Mouse (Mus musculus) lung, adult 2 months (tissue): ENCODE measurements around the gene Abhd2. TPM values are rescaled to one million over a fixed set of nuclear protein-coding genes. Genes with fewer than 3 reads are reported as not detected.

Experiments
- DNase-seq: peaks from one replicate; pipeline ENCODE4 v3.0.0; 2022
- H3K4me1 ChIP-seq: fragments of 200-500 bp; 2 replicates; pipeline ENCODE4 v1.6.1; 2011; ENCODE audit warnings: low read length; ENCODE audit not compliant: control insufficient read depth, insufficient read depth
- H3K4me3 ChIP-seq: fragments of 200-500 bp; replicated peaks from 2 replicates; pipeline ENCODE3; 2011; ENCODE audit warnings: low read depth, mild to moderate bottlenecking, control low read depth, low read length; ENCODE audit errors: extremely low read depth
- CTCF ChIP-seq: fragments of 200-500 bp; IDR thresholded peaks from 2 replicates; pipeline ENCODE4 v1.5.1; 2011; ENCODE audit warnings: mild to moderate bottlenecking, low read length, control low read depth; ENCODE audit not compliant: insufficient read depth
- POLR2A ChIP-seq: fragments of 200-500 bp; IDR thresholded peaks from 2 replicates; pipeline ENCODE4 v1.6.1; 2011; ENCODE audit warnings: low read depth, mild to moderate bottlenecking, control low read depth, low read length, borderline replicate concordance; ENCODE audit errors: extremely low read depth
- WGBS: fragments of 180-500 bp; shearing (Covaris S2); methylation state at CpG from one replicate; pipeline ENCODE4 v1.1.7; 2018; 5-methylcytosine and 5-hydroxymethylcytosine counted together
- polyA plus RNA-seq: library from polyadenylated mRNA; depleted of rRNA; stranded (reverse); fragments of >200 nt; gene quantifications from 2 replicates; pipeline ENCODE4 v1.2.3, GENCODE M21; 2012; rRNA removed

The Abhd2 gene
- polyA plus RNA-seq, 1 experiment = 64.0 TPM

DNA sequence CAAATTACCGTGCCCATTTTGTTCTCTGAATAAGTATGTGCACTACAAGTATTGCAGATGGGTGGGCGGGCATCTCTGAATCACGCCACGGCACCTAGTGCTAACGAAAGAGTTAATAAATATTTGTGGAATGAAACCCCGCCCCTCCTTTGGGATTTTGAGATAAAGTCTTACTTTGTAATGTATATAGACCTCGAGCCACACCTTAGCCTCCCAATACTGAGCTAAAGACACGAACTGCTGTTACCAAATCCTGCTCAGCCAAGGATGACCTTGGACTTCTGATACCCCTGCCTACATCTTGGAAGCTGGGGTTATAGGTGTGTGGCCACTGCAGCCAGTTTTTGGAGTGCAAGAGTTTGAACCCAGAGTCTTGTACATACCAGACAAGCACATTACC, 125.4 kb downstream of the Abhd2 start:
- WGBS = 58% methylated on average over 8 of the region's 8 CpGs
- no peak for DNase-seq
- H3K4me1 ChIP-seq = no peaks in the 10 kb centered on the region
- TF ChIP-seq POLR2A (no peak), CTCF (no peak)
- no peak overlapping the region for H3K4me3 ChIP-seq

DNA sequence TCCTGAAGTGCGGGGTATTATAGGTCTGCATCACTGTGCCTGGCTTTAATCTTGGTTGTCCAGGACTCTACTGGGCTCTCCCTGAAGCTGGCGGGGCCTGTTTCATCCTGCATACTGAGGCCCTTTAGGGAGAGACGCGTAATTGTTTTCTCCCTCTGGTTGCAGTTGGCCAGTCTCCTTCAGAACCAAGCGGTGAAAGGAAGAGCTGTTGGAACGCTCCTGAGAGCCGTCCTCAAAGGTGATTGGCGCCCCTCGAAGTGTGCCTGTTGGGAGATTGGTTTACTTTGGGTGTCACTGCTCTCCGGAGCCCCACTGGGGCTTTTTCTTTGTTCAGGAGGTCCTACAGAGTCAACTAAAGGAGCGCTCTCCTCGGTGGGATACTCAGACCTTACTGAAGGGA, 126.0 kb downstream of the Abhd2 start:
- no peak for TF ChIP-seq POLR2A
- TF ChIP-seq CTCF = no peak
- 74% methylated on average over 12 of the region's 12 CpGs for WGBS
- no peaks in the 10 kb centered on the region for H3K4me1 ChIP-seq
- no peak overlapping the region for H3K4me3 ChIP-seq
- no peak for DNase-seq

DNA sequence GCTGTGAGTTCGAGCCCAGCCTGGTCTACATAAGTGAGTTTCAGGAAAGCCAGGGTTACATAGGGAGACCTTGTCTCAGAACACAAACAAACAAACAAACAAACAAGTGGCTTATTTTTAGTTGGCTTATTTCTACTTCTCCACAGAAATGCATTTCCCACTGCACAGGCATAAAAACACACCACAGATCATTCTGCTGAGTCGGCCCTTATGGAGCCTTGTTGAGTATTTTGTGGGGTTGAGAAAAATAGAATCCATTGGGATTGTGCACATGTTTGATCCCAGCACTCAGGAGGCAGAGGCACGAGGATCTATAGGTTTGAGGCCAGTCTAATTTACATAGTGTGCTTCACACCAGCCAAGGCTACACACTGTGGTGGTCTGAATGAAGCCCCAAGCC, 127.3 kb downstream of the Abhd2 start:
- Histone ChIP-seq H3K4me3 (no peak overlapping the region), H3K4me1 (no peaks in the 10 kb centered on the region)
- no peak for TF ChIP-seq POLR2A
- no peak for TF ChIP-seq CTCF
- no peak for DNase-seq
- 88% methylated on average over 3 of the region's 3 CpGs for WGBS

DNA sequence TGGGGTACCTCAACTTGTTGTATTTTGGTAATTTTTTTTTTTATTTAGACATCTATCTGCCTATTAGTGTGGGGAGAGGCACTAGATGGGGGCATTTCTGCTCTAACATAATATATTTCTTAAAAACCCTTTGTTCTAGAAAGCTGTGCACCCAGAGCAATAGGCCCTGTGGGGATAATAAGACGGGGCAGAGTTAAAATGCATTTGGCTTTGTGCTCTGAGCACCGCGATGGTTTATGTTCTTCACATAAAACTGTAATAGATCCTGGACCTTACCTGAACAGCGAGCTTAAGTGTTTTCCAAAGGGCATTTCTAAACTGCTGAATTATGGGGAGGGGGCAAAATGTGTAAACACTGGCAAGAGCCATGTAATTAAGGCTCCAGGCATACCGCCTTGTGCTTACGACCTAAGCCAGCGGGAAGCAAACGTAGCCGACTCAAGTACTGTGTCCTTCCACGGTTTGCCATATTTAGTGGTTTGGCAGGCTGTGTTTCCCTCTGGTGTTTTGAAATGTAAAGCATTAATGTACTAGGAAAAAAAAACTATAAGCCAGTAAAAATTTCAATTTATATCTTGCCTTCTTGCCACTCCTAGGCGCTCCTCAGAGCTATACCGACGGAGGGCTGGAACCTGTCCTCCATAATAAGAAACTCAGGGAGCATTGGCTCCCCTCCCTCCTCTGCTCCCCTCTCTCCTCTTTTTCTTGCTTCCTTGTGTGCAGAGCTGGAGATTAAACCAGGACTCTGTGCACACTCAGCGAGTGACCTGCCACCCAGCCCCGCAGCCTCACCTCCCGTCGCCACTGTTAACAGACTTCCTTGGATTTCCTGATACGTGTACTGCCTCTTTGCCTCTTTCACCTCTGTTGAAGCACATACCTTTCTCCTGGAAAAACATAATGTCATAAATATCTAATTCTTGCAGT, 141.7 kb downstream of the Abhd2 start:
- Histone ChIP-seq H3K4me1 (no peaks in the 10 kb centered on the region), H3K4me3 (no peak overlapping the region)
- WGBS = 88% methylated on average over 18 of the region's 18 CpGs
- TF ChIP-seq POLR2A (no peak), CTCF (no peak)
- DNase-seq = no peak

Other genes with a start within 250 kb of the Abhd2 start
- gene Acan, start 219.7 kb upstream of the Abhd2 start, polyA plus RNA-seq = 0.06 and 0.59 TPM in 2 replicates
- gene Hapln3, start 142.2 kb upstream of the Abhd2 start, polyA plus RNA-seq = 0.22 and 1.8 TPM in 2 replicates
- 404 and 429 TPM in 2 replicates for gene Mfge8, start 124.1 kb upstream of the Abhd2 start, polyA plus RNA-seq
- 0.48 and 0.52 TPM in 2 replicates for gene Rlbp1, start 113.8 kb downstream of the Abhd2 start, polyA plus RNA-seq
- 0.19 and 0.39 TPM in 2 replicates for gene Fanci, start 118.7 kb downstream of the Abhd2 start, polyA plus RNA-seq
- 57.5 and 61.4 TPM in 2 replicates for gene Polg, start 193.2 kb downstream of the Abhd2 start, polyA plus RNA-seq